Mouse (Mus musculus) CH12.LX (cell line): ENCODE measurements around the gene Pdgfc.

Experiments used
- CHD1 ChIP-seq: IDR thresholded peaks from 2 replicates; pipeline ENCODE4 v1.6.1; 2012; ENCODE audit warnings: low read depth, low read length, improper control_type of control experiment, inconsistent platforms
- CTCF ChIP-seq, 2 experiments: IDR thresholded peaks in 1 of 2; conservative IDR thresholded peaks in 1 of 2; 2 replicates each; pipeline ENCODE4 v1.5.1; 2011 to 2012; ENCODE audit warnings: low read depth in 2 of 2, low read length in 2 of 2, improper control_type of control experiment in 1 of 2, inconsistent platforms in 1 of 2, mild to moderate bottlenecking in 1 of 2, moderate library complexity in 1 of 2
- E2F4 ChIP-seq: IDR thresholded peaks from 2 replicates; pipeline ENCODE4 v1.6.1; 2011; ENCODE audit warnings: low read depth, low read length, improper control_type of control experiment; ENCODE audit not compliant: insufficient replicate concordance
- EP300 ChIP-seq: IDR thresholded peaks from 2 replicates; pipeline ENCODE4 v1.6.1; 2011; ENCODE audit warnings: low read length, improper control_type of control experiment
- IRF4 ChIP-seq: IDR thresholded peaks from 2 replicates; pipeline ENCODE4 v1.6.1; 2014; ENCODE audit warnings: low read depth, mild to moderate bottlenecking, inconsistent platforms, low read length, improper control_type of control experiment
- MAFK ChIP-seq: IDR thresholded peaks from 2 replicates; pipeline ENCODE4 v1.6.1; 2011; ENCODE audit warnings: low read length, improper control_type of control experiment; ENCODE audit not compliant: insufficient replicate concordance
- MAZ ChIP-seq: IDR thresholded peaks from 2 replicates; pipeline ENCODE4 v1.6.1; 2012; ENCODE audit warnings: low read depth, mild to moderate bottlenecking, inconsistent platforms, low read length, improper control_type of control experiment, moderate library complexity
- MEF2A ChIP-seq: IDR thresholded peaks from 2 replicates; pipeline ENCODE4 v1.6.1; 2014; ENCODE audit warnings: low read depth, mild to moderate bottlenecking, inconsistent platforms, low read length, improper control_type of control experiment, borderline replicate concordance
- POLR2A ChIP-seq: IDR thresholded peaks from 2 replicates; pipeline ENCODE4 v1.6.1; 2011; ENCODE audit warnings: low read depth, mild to moderate bottlenecking, improper control_type of control experiment, low read length
- SIN3A ChIP-seq: IDR thresholded peaks from 2 replicates; pipeline ENCODE4 v1.6.1; 2012; ENCODE audit warnings: low read length, improper control_type of control experiment, inconsistent platforms
- USF1 ChIP-seq: IDR thresholded peaks from 2 replicates; pipeline ENCODE4 v1.6.1; 2014; ENCODE audit warnings: low read depth, mild to moderate bottlenecking, inconsistent platforms, low read length, improper control_type of control experiment
- ZC3H11A ChIP-seq: IDR thresholded peaks from 2 replicates; pipeline ENCODE4 v1.6.1; 2012; ENCODE audit warnings: low read depth, mild to moderate bottlenecking, inconsistent platforms, low read length, improper control_type of control experiment
- ZKSCAN1 ChIP-seq: IDR thresholded peaks from 2 replicates; pipeline ENCODE4 v1.6.1; 2012; ENCODE audit warnings: low read depth, inconsistent platforms, low read length, improper control_type of control experiment, borderline replicate concordance

GRCm38 (mm10) chr3:81197644-81198043 lies 161.4 kb downstream of the Pdgfc start:
- TF ChIP-seq CTCF (conservative IDR thresholded peaks at IDR 0.05 in 1 of 2, IDR thresholded peaks at IDR 0.05 in 1 of 2; ENCODE audit: low read depth in 2 of 2, low read length in 2 of 2) (no peak), USF1 (no peak), POLR2A (no peak), SIN3A (no peak), MAZ (no peak), E2F4 (no peak), MAFK (no peak), EP300 (no peak), MEF2A (no peak), CHD1 (no peak), ZKSCAN1 (no peak), IRF4 (no peak), ZC3H11A (no peak)
